Mouse (Mus musculus) stomach, embryonic 14.5 days (tissue): ENCODE measurements around the gene Kif15. TPM values are rescaled to one million over a fixed set of nuclear protein-coding genes. Genes with fewer than 3 reads are reported as not detected.

Experiments
- ATAC-seq: fragments of 200-750 bp; cut with Nextera tagmentation; 2 replicates; pipeline ENCODE4 v1.8.0; 2017; ENCODE audit warnings: low read depth, moderate TSS enrichment; ENCODE audit not compliant: insufficient number of reproducible peaks, insufficient read depth, low FRiP score
- H3K27ac ChIP-seq: fragments of 300-500 bp; sonication (generic); 2 replicates; pipeline ENCODE4 v1.5.1; 2014; ENCODE audit warnings: mild to moderate bottlenecking, low read length, moderate library complexity, mixed read lengths
- H3K27me3 ChIP-seq: fragments of 300-500 bp; sonication (generic); 2 replicates; pipeline ENCODE4 v1.6.1; 2014; ENCODE audit warnings: low read length, control low read depth, mixed read lengths; ENCODE audit not compliant: control insufficient read depth, insufficient read depth
- H3K36me3 ChIP-seq: fragments of 300-500 bp; sonication (generic); 2 replicates; pipeline ENCODE4 v1.6.1; 2014; ENCODE audit warnings: mild to moderate bottlenecking, control low read depth, low read length, moderate library complexity, mixed read lengths; ENCODE audit not compliant: control insufficient read depth, insufficient read depth
- H3K4me1 ChIP-seq: fragments of 300-500 bp; sonication (generic); 2 replicates; pipeline ENCODE4 v1.6.1; 2014; ENCODE audit warnings: low read length, control low read depth, mixed read lengths; ENCODE audit not compliant: control insufficient read depth, insufficient read depth
- H3K4me2 ChIP-seq: fragments of 300-500 bp; sonication (generic); replicated peaks from 2 replicates; pipeline ENCODE4 v1.6.1; 2014; ENCODE audit warnings: low read depth, low read length, control low read depth
- H3K4me3 ChIP-seq: fragments of 300-500 bp; sonication (generic); 2 replicates; pipeline ENCODE4 v1.5.1; 2014; ENCODE audit warnings: low read depth, low read length, control low read depth
- H3K9ac ChIP-seq: fragments of 300-500 bp; sonication (generic); replicated peaks from 2 replicates; pipeline ENCODE4 v1.6.1; 2014; ENCODE audit warnings: low read depth, mild to moderate bottlenecking, control low read depth, low read length, moderate library complexity, mixed read lengths
- H3K9me3 ChIP-seq: fragments of 300-500 bp; sonication (generic); 2 replicates; pipeline ENCODE4 v1.6.1; 2016; ENCODE audit warnings: low read depth, low read length, control low read depth; ENCODE audit not compliant: control insufficient read depth
- WGBS: fragments of 180-500 bp; shearing (Covaris S2); extraction: QIAGEN DNeasy Blood & Tissue Kit; methylation state at CpG from one replicate; pipeline ENCODE4 v1.1.7; 2014; 5-methylcytosine and 5-hydroxymethylcytosine counted together
- polyA plus RNA-seq: library from polyadenylated mRNA; unstranded; fragments of >200 nt; fragmentation: Nextera tagmentation; extraction: Ambion mirVana; gene quantifications from 2 replicates; pipeline ENCODE4 v1.2.1, GENCODE M21; 2014

Kif15 gene
- polyA plus RNA-seq, 1 experiment from 2014 or later = 75.7 TPM

DNA sequence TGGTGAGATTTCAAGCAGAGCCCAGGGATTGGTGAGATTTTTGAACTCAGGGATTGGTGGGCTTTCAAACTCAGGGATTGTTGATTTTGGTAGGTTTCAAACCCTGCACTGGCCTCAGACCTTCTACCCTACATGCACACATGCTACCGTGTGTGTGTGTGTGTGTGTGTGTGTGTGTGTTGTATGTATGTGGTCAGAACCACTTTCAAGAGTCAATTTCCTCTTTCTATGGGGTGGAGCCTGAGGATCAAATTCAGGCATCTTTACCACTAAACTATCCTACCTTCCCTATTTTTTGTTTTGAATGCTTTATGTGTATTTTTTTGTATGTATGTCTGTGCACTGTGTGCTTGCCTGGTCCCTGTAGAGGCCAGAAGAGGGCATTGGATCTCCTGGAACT, 96.8 kb downstream of the Kif15 start:
- H3K4me3 ChIP-seq = no peak overlapping the region
- H3K4me2 ChIP-seq = no peak overlapping the region
- H3K36me3 ChIP-seq = no peaks in the 10 kb centered on the region
- WGBS = 89% methylated on average over 1 of the region's 1 CpGs
- H3K4me1 ChIP-seq = no peaks in the 10 kb centered on the region
- ATAC-seq = no peak
- H3K9me3 ChIP-seq = no peaks in the 10 kb centered on the region
- H3K27ac ChIP-seq = no peak overlapping the region
- no peaks in the 10 kb centered on the region for H3K27me3 ChIP-seq
- no peak overlapping the region for H3K9ac ChIP-seq

DNA sequence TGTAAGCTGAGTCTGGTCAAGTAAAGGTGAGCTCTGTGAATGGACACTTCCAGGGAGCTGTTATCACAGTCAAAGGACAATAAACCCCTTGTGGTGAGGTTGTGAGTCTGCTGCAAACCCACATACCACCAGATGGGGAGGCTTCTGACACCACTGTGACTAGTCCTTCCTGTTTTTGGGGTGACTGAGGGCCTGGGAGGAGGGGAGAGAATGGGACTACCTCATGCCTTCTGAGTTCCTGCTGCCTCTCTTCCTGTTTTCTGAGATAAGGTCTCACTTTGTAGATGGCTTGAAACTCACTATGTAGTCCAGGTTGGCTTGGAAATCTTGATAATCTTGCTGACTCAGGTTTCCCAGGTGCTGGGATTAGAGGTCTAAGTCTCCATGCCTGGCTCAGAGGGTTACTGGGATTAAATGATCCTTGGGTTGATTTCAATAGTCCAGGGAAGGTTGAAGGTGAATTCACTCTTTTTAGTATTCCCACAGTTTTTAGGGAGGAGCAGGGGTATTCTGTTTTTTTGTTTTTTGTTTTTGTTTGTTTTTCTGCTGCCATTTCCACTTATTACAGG, 108.0 kb downstream of the Kif15 start:
- Histone ChIP-seq H3K4me2 (no peak overlapping the region), H3K27me3 (no peaks in the 10 kb centered on the region), H3K27ac (no peak overlapping the region), H3K9me3 (no peaks in the 10 kb centered on the region), H3K4me3 (no peak overlapping the region), H3K9ac (no peak overlapping the region), H3K36me3 (no peaks in the 10 kb centered on the region), H3K4me1 (no peaks in the 10 kb centered on the region)
- no peak for ATAC-seq

DNA sequence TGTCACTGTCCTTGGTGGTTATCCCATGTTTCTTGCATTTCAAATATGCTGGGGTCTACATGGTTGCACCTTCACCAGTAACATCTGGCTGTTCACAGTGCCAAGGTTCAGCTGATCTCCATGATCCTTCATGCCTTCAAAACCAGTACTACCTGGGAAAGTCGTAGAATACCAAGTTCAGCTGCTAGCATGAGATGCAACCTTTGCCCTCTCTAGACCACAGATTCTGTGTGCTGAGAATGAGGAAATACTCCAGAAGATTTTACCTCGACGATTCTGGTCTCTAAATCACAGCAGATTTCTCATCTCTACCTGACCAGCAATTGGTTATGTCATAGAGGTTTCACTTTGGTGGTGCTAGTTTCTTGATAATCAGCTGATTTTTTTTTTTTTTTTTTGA, 109.3 kb downstream of the Kif15 start:
- WGBS = 75% methylated on average over 3 of the region's 3 CpGs
- no peak overlapping the region for H3K9ac ChIP-seq
- H3K27ac ChIP-seq = no peak overlapping the region
- no peak overlapping the region for H3K4me2 ChIP-seq
- no peaks in the 10 kb centered on the region for H3K4me1 ChIP-seq
- no peaks in the 10 kb centered on the region for H3K9me3 ChIP-seq
- no peak overlapping the region for H3K4me3 ChIP-seq
- H3K27me3 ChIP-seq = no peaks in the 10 kb centered on the region
- ATAC-seq = no peak
- H3K36me3 ChIP-seq = no peaks in the 10 kb centered on the region

Other genes with a start within 250 kb of the Kif15 start
- 0.06 TPM in 1 of 2 replicates, not detected in the other for gene Topaz1, start 203.7 kb upstream of the Kif15 start, polyA plus RNA-seq
- 7.2 and 7.8 TPM in 2 replicates for gene Tcaim, start 145.5 kb upstream of the Kif15 start, polyA plus RNA-seq
- gene Gm35549, start 107.0 kb upstream of the Kif15 start, polyA plus RNA-seq = 0.72 TPM in 1 of 2 replicates, not detected in the other
- 68.3 and 69.6 TPM in 2 replicates for gene Zfp445, start 85.0 kb upstream of the Kif15 start, polyA plus RNA-seq
- 2.7 and 3.7 TPM in 2 replicates for gene Zkscan7, start 65.4 kb upstream of the Kif15 start, polyA plus RNA-seq
- gene Zfp105, start 28.0 kb upstream of the Kif15 start, polyA plus RNA-seq = 17.8 and 21.1 TPM in 2 replicates
- gene 1110059G10Rik, start within 50 bp of the Kif15 start, polyA plus RNA-seq = 34.1 and 39.0 TPM in 2 replicates
- 24.8 and 24.9 TPM in 2 replicates for gene Tmem42, start 70.3 kb downstream of the Kif15 start, polyA plus RNA-seq
- gene Tgm4, start 83.7 kb downstream of the Kif15 start, polyA plus RNA-seq = 0.87 TPM in 1 of 2 replicates, not detected in the other
- gene Zdhhc3, start 162.2 kb downstream of the Kif15 start, polyA plus RNA-seq = 55.9 and 57.3 TPM in 2 replicates
- gene Exosc7, start 162.2 kb downstream of the Kif15 start, polyA plus RNA-seq = 123 and 133 TPM in 2 replicates
- 0.26 TPM in 1 of 2 replicates, not detected in the other for gene Clec3b, start 199.9 kb downstream of the Kif15 start, polyA plus RNA-seq